Mouse (Mus musculus) ES-Bruce4 (cell line): ENCODE results near the gene Oser1.

Experiments used
- CTCF ChIP-seq: IDR thresholded peaks from one replicate; pipeline ENCODE4 v1.8.1; 2011; ENCODE audit warnings: low read depth, low read length
- EP300 ChIP-seq: IDR thresholded peaks from 2 replicates; pipeline ENCODE4 v1.6.1; 2011; ENCODE audit warnings: low read depth, low read length; ENCODE audit not compliant: insufficient read depth

GRCm38 (mm10) chr2:163471136-163471535, 46.6 kb upstream of the Oser1 start:
- TF ChIP-seq CTCF (no peak), EP300 (no peak)
